Mouse (Mus musculus) heart, embryonic 12.5 days (tissue): ENCODE measurements around the gene Gm15737. TPM values are rescaled to one million over a fixed set of nuclear protein-coding genes. Genes with fewer than 3 reads are reported as not detected.

Experiments used
- ATAC-seq: fragments of 200-750 bp; cut with Nextera tagmentation; 2 replicates; pipeline ENCODE4 v1.8.0; 2017; ENCODE audit warnings: moderate TSS enrichment, moderate library complexity; ENCODE audit not compliant: insufficient number of reproducible peaks, low FRiP score
- H3K27ac ChIP-seq: fragments of 300-500 bp; sonication (generic); 2 replicates; pipeline ENCODE4 v1.5.1; 2016; ENCODE audit warnings: mild to moderate bottlenecking, moderate library complexity; ENCODE audit not compliant: poor library complexity, severe bottlenecking
- H3K27me3 ChIP-seq: fragments of 300-500 bp; sonication (generic); replicated peaks from 2 replicates; pipeline ENCODE4 v1.6.1; 2016; ENCODE audit warnings: mild to moderate bottlenecking, moderate library complexity
- H3K36me3 ChIP-seq: fragments of 300-500 bp; sonication (generic); 2 replicates; pipeline ENCODE4 v1.6.1; 2016; ENCODE audit warnings: mild to moderate bottlenecking, moderate library complexity
- H3K4me1 ChIP-seq: fragments of 300-500 bp; sonication (generic); replicated peaks from 2 replicates; pipeline ENCODE4 v1.6.1; 2016; ENCODE audit warnings: mild to moderate bottlenecking
- H3K4me2 ChIP-seq: fragments of 300-500 bp; sonication (generic); 2 replicates; pipeline ENCODE4 v1.6.1; 2016; ENCODE audit warnings: mild to moderate bottlenecking, moderate library complexity
- H3K4me3 ChIP-seq: fragments of 300-500 bp; sonication (generic); 2 replicates; pipeline ENCODE4 v1.5.1; 2016; ENCODE audit warnings: mild to moderate bottlenecking
- H3K9ac ChIP-seq: fragments of 300-500 bp; sonication (generic); 2 replicates; pipeline ENCODE4 v1.6.1; 2016; ENCODE audit warnings: mild to moderate bottlenecking, moderate library complexity
- H3K9me3 ChIP-seq: fragments of 300-500 bp; sonication (generic); replicated peaks from 2 replicates; pipeline ENCODE4 v1.6.1; 2016; ENCODE audit warnings: mild to moderate bottlenecking, moderate library complexity
- WGBS: fragments of 180-500 bp; shearing (Covaris S2); methylation state at CpG from one replicate; pipeline ENCODE4 v1.1.7; 2016; 5-methylcytosine and 5-hydroxymethylcytosine counted together
- polyA plus RNA-seq: library from polyadenylated mRNA; unstranded; fragments of >200 nt; fragmentation: Nextera tagmentation; extraction: Ambion mirVana; gene quantifications from 2 replicates; pipeline ENCODE4 v1.2.1, GENCODE M21; 2016

Gm15737 gene
- polyA plus RNA-seq, 1 experiment from 2014 or later: 0.13 TPM

- WGBS: 83% methylated on average over 9 of the region's 9 CpGs
- no peak overlapping the region for H3K4me3 ChIP-seq
- no peak for ATAC-seq
- peaks cover 40% of the 10 kb centered on the region for H3K4me1 ChIP-seq
- H3K9ac ChIP-seq: no peak overlapping the region
- H3K4me2 ChIP-seq: no peak overlapping the region
- H3K27me3 ChIP-seq: no peaks in the 10 kb centered on the region
- H3K36me3 ChIP-seq: peaks cover 23% of the 10 kb centered on the region
- H3K9me3 ChIP-seq: no peaks in the 10 kb centered on the region
- peak overlapping the region; percentile 48 for H3K27ac ChIP-seq
Observed at GRCm38 (mm10) chr6:92849208-92849607, 19.9 kb upstream of the Gm15737 start.

GRCm38 (mm10) chr6:92850250-92850649 is 18.9 kb upstream of the Gm15737 start:
- Histone ChIP-seq H3K9me3 (no peaks in the 10 kb centered on the region), H3K4me1 (peaks cover 48% of the 10 kb centered on the region), H3K9ac (peak overlapping the region; percentile 32; the same call in 1 of the 2 replicates), H3K27ac (peak overlapping the region; percentile 90), H3K36me3 (peaks cover 16% of the 10 kb centered on the region), H3K27me3 (no peaks in the 10 kb centered on the region), H3K4me2 (peak overlapping the region; percentile 47), H3K4me3 (no peak overlapping the region)
- WGBS: 10% methylated on average over 5 of the region's 5 CpGs
- peak; percentile 87 for ATAC-seq

- Histone ChIP-seq H3K27me3 (no peaks in the 10 kb centered on the region), H3K4me1 (peaks cover 35% of the 10 kb centered on the region), H3K4me3 (no peak overlapping the region), H3K9ac (no peak overlapping the region), H3K4me2 (no peak overlapping the region), H3K9me3 (no peaks in the 10 kb centered on the region), H3K36me3 (peaks cover 31% of the 10 kb centered on the region), H3K27ac (no peak overlapping the region)
- WGBS: 58% methylated on average over 4 of the region's 4 CpGs
- ATAC-seq: no peak
Observed at GRCm38 (mm10) chr6:92854873-92855272, 14.3 kb upstream of the Gm15737 start.

- no peaks in the 10 kb centered on the region for H3K9me3 ChIP-seq
- H3K9ac ChIP-seq: no peak overlapping the region
- no peak overlapping the region for H3K4me3 ChIP-seq
- H3K4me2 ChIP-seq: no peak overlapping the region
- H3K27ac ChIP-seq: no peak overlapping the region
- peaks cover 30% of the 10 kb centered on the region for H3K36me3 ChIP-seq
- WGBS: 87% methylated on average over 13 of the region's 13 CpGs
- peaks cover 36% of the 10 kb centered on the region for H3K4me1 ChIP-seq
- no peak for ATAC-seq
- H3K27me3 ChIP-seq: no peaks in the 10 kb centered on the region
Observed at GRCm38 (mm10) chr6:92857761-92858160, 11.4 kb upstream of the Gm15737 start.

- H3K4me3 ChIP-seq: no peak overlapping the region
- no peak overlapping the region for H3K27ac ChIP-seq
- H3K4me1 ChIP-seq: peaks cover 42% of the 10 kb centered on the region
- 79% methylated on average over 12 of the region's 12 CpGs for WGBS
- ATAC-seq: no peak
- peaks cover 37% of the 10 kb centered on the region for H3K36me3 ChIP-seq
- no peaks in the 10 kb centered on the region for H3K9me3 ChIP-seq
- H3K9ac ChIP-seq: no peak overlapping the region
- H3K27me3 ChIP-seq: no peaks in the 10 kb centered on the region
- no peak overlapping the region for H3K4me2 ChIP-seq
Observed at GRCm38 (mm10) chr6:92858721-92859510, 10.2 kb upstream of the Gm15737 start.

GRCm38 (mm10) chr6:92860285-92860912 is 8.8 kb upstream of the Gm15737 start:
- Histone ChIP-seq H3K4me3 (no peak overlapping the region), H3K27me3 (no peaks in the 10 kb centered on the region), H3K9me3 (no peaks in the 10 kb centered on the region), H3K36me3 (peaks cover 37% of the 10 kb centered on the region), H3K27ac (peak overlapping the region; percentile 7), H3K4me2 (no peak overlapping the region), H3K9ac (no peak overlapping the region), H3K4me1 (peaks cover 30% of the 10 kb centered on the region)
- no peak for ATAC-seq
- WGBS: 25% methylated on average over 5 of the region's 5 CpGs

GRCm38 (mm10) chr6:92862599-92862998 is 6.6 kb upstream of the Gm15737 start:
- no peak overlapping the region for H3K4me2 ChIP-seq
- peaks cover 27% of the 10 kb centered on the region for H3K4me1 ChIP-seq
- no peak for ATAC-seq
- peaks cover 33% of the 10 kb centered on the region for H3K36me3 ChIP-seq
- 45% methylated on average over 9 of the region's 9 CpGs for WGBS
- no peak overlapping the region for H3K9ac ChIP-seq
- no peak overlapping the region for H3K4me3 ChIP-seq
- peak overlapping the region; percentile 46 for H3K27ac ChIP-seq
- no peaks in the 10 kb centered on the region for H3K9me3 ChIP-seq
- H3K27me3 ChIP-seq: no peaks in the 10 kb centered on the region

GRCm38 (mm10) chr6:92869582-92870219 is 544 bp downstream of the Gm15737 start:
- Histone ChIP-seq H3K4me1 (peaks cover 25% of the 10 kb centered on the region), H3K4me2 (peak overlapping the region; percentile 52), H3K9me3 (no peaks in the 10 kb centered on the region), H3K27ac (peak overlapping the region; percentile 98), H3K4me3 (0 out of 2 replicates have a peak overlapping the region, but pooled peaks have one; percentile 3), H3K36me3 (peaks cover 19% of the 10 kb centered on the region), H3K9ac (peak overlapping the region; percentile 43; the same call in 1 of the 2 replicates), H3K27me3 (no peaks in the 10 kb centered on the region)
- 26% methylated on average over 16 of the region's 16 CpGs for WGBS
- ATAC-seq: peak; percentile 64

- H3K4me1 ChIP-seq: peaks cover 31% of the 10 kb centered on the region
- peaks cover 21% of the 10 kb centered on the region for H3K36me3 ChIP-seq
- H3K4me2 ChIP-seq: no peak overlapping the region
- no peaks in the 10 kb centered on the region for H3K27me3 ChIP-seq
- no peak overlapping the region for H3K27ac ChIP-seq
- H3K9me3 ChIP-seq: no peaks in the 10 kb centered on the region
- no peak overlapping the region for H3K4me3 ChIP-seq
- 68% methylated on average over 4 of the region's 4 CpGs for WGBS
- no peak for ATAC-seq
- H3K9ac ChIP-seq: no peak overlapping the region
Observed at GRCm38 (mm10) chr6:92871813-92872212, 2.7 kb downstream of the Gm15737 start.

- no peak overlapping the region for H3K4me2 ChIP-seq
- WGBS: 89% methylated on average over 10 of the region's 10 CpGs
- H3K27ac ChIP-seq: no peak overlapping the region
- peaks cover 27% of the 10 kb centered on the region for H3K36me3 ChIP-seq
- no peaks in the 10 kb centered on the region for H3K9me3 ChIP-seq
- ATAC-seq: no peak
- H3K4me3 ChIP-seq: no peak overlapping the region
- H3K9ac ChIP-seq: no peak overlapping the region
- no peaks in the 10 kb centered on the region for H3K27me3 ChIP-seq
- peaks cover 30% of the 10 kb centered on the region for H3K4me1 ChIP-seq
Observed at GRCm38 (mm10) chr6:92872766-92873165, 3.6 kb downstream of the Gm15737 start.

- no peaks in the 10 kb centered on the region for H3K27me3 ChIP-seq
- no peak overlapping the region for H3K9ac ChIP-seq
- no peak overlapping the region for H3K4me3 ChIP-seq
- peaks cover 45% of the 10 kb centered on the region for H3K36me3 ChIP-seq
- no peak overlapping the region for H3K27ac ChIP-seq
- H3K4me1 ChIP-seq: peaks cover 12% of the 10 kb centered on the region
- no peak; the same call in 1 of the 2 replicates for ATAC-seq
- no peak overlapping the region for H3K4me2 ChIP-seq
- 28% methylated on average over 5 of the region's 5 CpGs for whole genome bisulfite sequencing
- H3K9me3 ChIP-seq: no peaks in the 10 kb centered on the region
Observed at GRCm38 (mm10) chr6:92874854-92875253, 5.7 kb downstream of the Gm15737 start.
